Mouse (Mus musculus): ENCODE data around the gene Dyrk4.

Gene Dyrk4

DNA sequence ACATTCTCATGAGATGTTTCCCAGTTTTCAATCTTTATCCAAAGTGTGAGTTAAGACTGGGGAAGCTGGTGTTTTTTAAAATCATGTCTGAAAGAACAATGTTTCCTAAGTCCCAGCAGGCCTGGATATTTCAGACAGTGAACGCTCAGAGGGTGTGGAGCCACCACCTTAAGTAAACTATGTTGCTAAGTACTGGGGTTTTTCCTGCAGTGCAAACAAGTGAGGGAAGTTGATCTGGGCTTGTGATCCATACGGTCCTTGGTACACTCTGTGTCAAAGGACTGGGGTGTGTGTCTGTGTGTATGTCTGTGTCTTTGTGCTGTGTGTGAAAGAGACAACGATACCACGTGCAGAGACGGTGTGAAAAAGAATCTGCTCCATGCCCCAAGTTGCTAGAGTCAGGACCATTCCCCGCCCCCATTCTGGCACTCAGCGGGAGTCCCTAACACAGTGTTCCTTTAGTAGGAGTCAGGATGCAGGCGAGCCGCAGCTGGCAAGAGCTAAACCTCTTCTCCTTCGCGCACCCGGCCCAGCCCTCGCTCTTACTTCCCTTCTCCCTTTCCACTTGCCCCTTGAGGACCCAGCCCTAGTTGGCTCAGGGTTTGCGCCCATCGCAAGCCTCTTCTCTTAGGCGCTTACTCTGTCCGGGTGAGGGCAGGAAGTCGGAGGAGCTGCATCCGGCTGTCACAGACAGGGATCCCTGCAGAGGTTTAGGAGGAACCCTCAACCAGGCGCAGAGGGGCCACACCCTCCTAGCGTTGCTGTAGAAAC is at the start of gene Dyrk4:
Dyrk4 (minus strand) TSS at position 729 of the 771 bp plus-strand sequence.
- DNase-seq (ENCODE audit: low spot score in 2 of 2): no peak

DNA sequence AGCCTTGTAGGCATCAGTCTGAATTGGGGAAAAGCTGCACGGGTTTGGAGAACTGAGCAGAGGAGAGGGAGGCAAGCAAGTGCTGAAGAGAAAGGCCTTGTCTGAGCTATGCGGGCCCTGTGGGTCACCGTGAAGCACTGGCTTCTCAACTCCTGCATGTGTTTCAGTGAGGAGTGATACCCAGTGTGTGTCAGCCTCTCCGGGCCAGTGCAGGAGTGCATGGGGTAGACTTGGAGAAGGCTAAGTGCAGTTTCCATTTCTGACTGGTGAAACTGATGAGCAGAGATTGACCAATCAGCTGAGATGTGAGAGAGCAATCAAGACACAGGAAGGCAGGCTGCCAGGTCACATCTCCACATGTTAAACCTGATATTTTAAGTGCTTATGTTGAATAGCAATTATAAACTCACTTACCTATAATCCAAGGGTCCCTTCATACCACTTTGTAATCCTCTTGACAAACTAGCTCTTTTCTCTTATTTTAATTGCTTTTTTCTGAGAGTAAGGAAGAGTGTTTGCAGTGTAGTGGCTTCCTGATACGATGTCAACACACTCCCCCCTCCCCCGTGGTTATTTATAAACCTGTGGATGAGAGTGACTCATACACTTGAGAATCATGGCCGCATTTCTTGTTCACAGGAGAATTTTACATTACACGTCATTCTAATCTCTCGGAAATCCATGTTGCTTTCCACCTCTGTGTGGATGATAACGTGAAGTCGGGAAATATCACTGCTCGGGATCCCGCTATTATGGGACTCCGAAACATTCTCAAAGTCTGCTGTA is 44.8 kb upstream of the Dyrk4 start:
- DNase-seq (ENCODE audit: low spot score in 2 of 2): peak in 1 of 2 experiments; percentile 12

DNA sequence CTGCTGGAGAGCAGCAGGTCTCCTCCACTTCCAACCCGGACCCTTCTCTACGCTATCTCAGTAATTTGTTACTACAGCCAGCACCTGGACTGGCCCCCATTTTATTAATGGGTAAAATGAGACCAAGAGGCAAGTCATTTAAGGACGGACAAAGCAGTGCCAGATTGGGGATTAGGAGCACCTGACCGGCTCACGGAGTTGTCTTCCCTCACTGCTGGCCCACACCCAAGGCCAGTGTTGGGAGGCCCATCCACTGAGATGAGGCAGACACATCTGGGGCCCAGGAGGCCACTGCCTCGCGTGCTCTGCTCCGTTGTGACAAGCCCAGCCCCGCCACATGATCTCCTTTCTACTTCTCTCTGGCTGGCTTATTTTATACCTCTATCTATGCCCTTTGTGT is 41.8 kb upstream of the Dyrk4 start:
- DNase-seq (ENCODE audit: low spot score in 2 of 2): no peak

DNA sequence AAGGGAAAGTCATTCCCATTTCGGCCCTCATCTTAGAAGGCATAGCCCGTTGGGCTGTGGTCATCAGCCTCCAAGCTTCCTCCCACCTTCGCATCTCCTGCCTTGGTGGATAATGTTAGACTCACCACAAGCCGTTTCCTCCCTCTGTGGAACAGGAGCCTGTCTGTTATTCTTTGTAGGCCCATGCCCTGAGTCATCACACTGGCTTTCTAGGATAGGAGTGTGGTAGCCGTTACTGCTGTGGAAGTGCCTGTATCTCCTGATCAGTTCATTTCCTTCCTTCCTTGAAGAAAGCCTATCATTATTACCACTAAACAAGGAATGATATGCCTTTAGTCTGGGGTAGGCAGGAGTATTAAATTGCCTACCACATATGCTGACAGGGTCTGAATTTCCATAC is 41.1 kb upstream of the Dyrk4 start:
- DNase-seq (ENCODE audit: low spot score in 2 of 2): no peak

DNA sequence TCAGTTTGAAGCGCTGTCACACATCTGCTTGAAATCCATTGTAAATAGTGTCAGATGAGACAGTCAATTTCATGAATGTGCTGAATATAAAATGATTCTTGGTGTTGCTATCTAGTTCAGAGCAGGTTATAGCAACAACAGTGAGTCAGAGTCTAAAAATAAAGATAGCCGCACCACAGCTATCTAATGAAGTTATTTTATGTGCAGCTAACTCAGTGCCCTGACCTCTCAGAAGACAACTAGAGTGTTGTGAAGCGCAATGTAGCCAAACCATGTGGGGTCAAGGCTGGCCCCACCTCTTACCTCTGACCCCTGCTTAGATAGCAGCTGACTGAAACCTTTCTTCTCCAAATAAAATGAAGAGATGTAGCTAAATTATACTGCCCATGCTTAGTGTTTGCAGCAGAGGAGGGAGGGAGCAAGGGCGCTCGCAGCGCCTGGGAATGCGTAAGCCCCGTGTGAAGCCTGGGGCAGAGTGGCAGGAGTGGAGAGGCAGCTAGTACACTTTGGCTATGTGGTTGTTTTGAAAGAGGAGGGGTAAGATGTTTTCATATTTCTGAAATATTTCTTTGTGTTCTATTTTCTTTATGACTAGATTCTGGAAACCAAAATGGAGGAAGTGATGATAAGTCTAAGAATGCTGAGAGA is 39.9 kb upstream of the Dyrk4 start:
- no peak for DNase-seq (ENCODE audit: low spot score in 2 of 2)

DNA sequence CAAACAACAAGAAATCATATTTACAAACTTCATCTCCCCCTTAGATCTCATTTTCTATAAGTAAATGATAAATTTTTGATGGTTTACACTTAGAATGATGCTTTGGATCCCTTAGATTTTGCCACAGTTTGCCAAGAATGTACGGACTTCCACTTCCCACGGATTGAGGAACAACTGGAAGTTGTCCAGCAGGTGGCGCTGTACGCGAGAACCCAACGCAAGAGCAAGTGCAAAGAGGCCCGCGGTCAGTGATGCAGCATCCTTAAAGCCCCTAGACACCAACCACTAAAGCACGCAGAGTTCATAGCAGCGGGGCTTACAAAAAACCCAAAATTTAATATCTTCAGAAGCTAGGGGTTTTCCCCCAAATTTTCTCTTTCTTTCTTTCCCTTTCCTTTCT is 34.1 kb upstream of the Dyrk4 start:
- DNase-seq (ENCODE audit: low spot score in 2 of 2): peak in 1 of 2 experiments; percentile 73

DNA sequence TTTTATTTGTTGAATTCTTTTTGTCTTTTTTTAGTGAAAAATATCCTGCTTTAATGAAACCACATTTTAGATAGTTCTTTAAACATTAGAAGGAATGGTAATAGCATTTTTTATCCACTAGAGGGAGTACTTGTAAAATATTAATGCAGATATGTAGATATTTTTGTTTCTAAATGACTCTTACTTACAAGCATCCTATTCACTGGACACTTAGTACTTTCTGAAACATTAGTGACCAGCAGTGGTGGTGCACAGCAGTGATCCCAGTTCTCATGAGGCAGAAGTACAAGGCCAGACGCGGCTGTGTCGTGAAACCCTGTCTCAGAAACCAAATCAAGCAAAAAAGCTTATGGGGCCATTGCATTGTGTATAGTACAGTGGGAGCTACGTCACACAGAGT is 26.7 kb upstream of the Dyrk4 start:
- DNase-seq (ENCODE audit: low spot score in 2 of 2): no peak

DNA sequence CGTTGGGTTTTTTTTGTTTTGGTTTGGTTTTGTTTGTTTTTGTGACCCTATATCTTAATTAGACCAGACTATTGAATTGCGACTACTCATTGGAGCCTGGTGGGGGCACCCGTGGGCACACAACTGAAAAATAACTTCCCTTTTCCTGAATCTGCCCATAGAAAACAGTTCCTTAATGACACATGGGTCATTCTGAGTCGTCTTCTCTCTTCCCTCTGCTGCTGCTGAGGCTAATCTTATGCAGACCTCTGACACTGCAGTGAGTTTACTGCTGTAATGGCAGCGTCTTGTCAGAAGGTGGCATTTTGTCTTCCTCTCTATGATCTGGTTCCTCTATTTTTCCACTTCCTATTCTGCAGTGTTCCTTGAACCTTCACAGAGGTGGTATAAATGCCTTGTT is 18.8 kb upstream of the Dyrk4 start:
- no peak for DNase-seq (ENCODE audit: low spot score in 2 of 2)

DNA sequence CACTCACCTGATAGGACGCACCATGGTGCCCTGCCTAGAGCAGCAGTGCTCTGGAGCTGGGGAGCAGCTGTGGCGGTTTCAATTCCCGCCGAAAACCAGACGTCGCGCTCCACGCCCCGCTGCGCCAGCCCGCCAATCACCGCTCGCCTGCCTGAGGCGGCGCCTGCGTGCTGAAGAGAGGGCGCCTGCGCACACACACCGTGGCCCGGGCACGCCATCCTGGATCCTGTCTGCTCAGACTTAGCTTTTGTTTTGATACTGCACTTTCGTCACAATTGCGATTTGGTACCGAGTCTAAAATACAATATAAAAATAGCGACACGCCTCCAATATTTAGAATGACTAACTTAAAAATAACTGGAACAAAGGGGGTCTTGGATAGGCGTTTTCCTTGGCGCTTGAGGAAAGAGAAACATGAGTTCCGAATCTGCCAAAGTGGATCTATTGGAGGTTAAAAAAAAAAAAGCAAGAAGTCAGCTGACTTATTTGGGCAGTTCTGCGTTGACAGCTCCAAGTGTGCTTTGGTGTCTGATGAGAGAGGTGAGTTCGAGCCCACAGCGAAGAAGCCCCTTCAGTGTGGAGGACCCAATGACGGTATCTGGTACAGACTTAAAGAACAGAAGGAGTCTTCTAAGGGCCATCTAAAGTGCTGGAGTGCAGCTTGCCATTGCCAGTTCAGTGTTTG is 18.0 kb upstream of the Dyrk4 start, which contains the start of the genes Rad51ap1 and D6Wsu163e:
Rad51ap1 (minus strand) TSS at position 101 of the 685 bp plus-strand sequence.
D6Wsu163e (plus strand) TSS at position 476 of the 685 bp plus-strand sequence.
- DNase-seq (ENCODE audit: low spot score in 2 of 2): peak; percentile 87 to 95

DNA sequence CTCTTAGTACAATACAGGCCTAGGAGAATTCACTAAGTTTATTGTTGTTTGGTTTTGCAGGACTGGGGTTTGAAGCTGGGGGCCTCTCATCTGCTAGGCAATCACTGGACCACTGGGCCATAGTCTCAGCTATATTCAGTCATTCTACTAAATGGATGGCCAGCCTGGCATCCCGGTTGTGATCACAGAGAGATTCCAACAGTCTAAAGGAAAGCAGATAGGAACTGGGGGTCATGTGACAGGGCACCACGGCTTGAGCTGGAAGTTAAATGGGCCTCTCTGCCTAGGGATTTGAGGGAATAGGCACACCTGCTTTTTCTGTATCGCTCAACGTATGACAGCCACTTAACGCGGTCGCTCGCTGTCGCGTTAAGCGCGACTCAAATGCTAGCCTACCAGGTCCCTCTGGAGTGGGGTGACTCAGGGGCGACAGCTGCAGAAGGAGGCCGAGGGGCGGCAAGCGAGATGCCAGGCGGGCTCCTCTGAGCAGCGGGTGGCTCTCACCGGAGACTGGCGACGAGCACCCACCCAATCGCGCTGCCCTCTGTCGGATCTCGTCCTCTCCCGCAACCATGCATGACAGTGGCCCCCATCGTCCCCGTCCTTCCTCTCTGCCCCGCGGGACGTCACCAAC is 17.3 kb upstream of the Dyrk4 start:
- DNase-seq (ENCODE audit: low spot score in 2 of 2): no peak

DNA sequence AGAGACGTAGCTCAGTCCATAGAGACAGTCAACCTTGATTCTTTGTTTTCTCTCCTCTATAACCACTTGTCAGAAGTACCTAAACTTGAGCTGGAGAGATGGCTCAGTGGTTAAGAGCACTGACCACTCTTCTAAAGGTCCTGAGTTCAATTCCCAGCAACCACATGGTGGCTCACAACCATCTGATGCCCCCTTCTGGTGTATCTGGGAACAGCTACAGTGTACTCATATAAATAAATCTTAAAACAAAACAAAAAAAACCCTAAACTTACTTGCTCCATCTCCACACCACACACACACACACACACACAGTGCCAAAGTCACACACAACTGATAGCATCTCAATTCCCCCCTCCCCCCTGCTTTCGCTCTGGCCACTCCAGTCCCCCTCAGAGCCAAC is 16.4 kb upstream of the Dyrk4 start:
- no peak for DNase-seq (ENCODE audit: low spot score in 2 of 2)

DNA sequence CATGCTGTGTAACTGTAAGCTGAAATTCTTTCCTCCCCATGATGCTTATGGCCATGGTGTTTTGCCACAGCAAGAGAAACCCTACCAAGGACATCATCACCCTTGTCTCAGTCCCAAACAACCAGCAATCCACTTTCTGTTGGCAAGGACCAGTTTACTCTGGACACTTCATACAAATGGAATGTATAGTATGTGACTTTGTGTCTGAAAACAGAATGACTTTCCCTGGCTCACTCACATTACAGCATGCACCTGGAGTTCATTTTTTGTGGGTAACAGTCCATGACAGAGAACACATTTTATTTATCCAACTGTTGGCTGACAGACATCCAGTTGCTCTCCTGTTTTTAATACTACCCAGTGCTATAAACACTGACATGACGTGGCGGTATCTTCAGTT is 11.3 kb upstream of the Dyrk4 start:
- DNase-seq (ENCODE audit: low spot score in 2 of 2): no peak

DNA sequence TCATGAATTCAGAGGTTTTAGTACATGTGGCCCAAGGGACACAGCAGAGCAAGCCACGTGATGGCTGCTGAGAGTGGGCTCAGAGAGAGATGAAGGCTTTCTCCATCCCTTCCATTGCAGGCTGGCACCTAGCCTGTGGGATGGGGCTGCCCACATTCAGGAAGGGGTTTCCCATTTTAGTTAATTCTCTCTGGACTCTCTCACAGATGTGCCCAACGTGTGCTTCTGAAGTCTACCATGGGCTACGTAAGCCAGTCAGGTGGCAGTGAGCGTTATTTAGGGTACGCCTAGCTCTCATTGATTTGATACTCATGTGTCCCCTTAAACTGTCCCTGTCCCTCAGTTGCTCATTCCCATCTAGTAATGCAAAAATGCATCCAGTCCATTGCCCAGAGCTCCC is 6.7 kb downstream of the Dyrk4 start:
- no peak for DNase-seq (ENCODE audit: low spot score in 2 of 2)

DNA sequence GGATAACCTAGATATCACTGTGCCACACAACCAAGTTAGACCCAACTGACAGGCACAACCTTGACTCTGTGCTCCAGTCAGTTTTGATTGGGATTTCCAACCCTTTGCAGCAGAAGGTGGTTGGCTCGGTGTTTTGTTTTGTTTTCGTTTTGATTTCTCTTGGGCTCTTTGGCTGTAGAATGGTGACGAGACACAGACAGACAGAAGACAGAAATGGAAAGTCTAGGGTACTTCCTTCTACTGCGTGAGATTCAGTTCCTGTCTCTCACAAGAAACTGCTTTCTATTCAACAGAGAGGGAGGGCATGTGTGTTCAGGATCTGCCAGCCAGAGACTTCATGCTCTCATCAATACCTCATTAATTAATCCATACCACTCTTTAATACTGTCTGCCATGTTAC is 10.9 kb downstream of the Dyrk4 start:
- peak; percentile 8 to 13 for DNase-seq (ENCODE audit: low spot score in 2 of 2)

DNA sequence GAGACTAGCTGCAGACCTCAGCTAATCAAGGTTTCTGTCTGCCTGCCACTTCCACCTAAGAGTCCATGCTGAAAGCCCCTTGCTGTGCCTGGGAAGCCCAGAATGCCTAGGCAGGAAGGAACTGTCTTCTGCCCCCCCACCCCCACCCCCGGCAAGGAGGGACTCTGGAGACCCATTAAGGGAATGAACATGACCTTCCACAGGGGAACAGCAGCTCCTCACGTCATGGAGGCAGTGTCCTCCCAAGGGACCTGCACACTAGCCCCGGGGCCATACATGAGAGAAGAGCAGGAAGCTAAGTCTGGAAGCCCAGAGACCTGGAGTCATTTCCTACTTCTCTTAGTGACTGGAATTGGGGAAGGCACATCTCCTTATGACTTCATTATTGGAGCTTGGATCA is 13.8 kb downstream of the Dyrk4 start:
- DNase-seq (ENCODE audit: low spot score in 2 of 2): no peak

DNA sequence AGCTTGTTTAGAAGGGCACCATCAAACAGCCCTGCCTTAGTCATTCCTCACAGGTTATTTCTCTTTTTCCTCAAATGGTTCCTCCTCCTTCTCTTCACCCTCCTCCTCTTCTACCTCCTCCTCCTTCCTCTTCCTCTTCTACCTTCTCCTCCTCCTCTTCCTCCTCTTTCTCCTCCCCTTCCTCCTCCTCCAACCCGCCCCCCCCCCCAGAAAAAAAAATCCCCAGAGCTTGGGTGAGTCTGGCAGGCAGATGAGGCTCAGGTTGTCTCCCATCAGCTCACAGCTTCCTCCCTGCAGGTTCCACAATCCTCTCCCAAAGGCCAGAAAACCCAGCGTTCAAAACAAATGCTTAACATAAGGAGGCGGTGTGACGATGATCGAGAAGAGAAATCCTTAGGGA is 14.3 kb downstream of the Dyrk4 start:
- no peak for DNase-seq (ENCODE audit: low spot score in 2 of 2)

DNA sequence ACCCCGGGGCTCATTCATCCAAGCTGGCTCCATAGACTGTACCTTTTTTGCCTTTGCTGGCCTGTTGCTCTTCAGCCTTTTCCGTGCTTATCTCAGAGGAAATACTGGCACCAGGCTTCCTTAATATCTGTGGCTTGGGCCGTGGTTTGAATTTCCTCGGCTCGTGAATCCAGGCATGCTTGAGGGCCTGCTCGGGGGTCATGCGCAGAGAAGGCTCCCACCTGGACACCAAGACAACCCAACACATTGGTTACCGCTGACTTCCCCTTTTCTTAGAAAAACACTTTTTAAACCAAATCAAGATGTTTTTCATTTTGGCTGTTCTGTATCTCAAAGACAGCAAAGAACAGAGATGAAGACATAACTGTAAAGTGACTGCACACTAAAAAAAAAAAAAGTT is 44.5 kb downstream of the Dyrk4 start:
- no peak for DNase-seq (ENCODE audit: low spot score in 2 of 2)

DNA sequence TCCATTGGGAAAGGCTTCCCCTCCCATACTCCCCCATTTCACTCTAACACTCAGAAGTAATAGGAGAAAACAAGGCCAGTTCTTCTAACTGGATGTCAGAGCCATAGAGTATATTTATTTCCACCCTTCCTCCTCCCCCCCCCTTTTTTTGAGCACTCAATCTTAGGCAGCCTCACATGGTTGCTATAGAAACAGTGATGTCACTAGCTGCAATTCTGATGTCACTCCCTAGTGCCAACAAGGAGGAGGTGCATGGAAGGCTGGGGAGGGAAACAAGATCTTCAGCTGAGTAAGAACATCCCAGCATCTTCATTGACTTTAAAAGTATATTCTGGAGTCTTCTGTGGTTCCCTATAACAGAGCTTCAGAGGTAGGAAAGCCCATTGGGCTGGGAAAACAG is 68.8 kb downstream of the Dyrk4 start, which contains the start of gene Akap3:
Akap3 (plus strand) TSS at position 218 of the 400 bp plus-strand sequence.
- no peak for DNase-seq (ENCODE audit: low spot score in 2 of 2)

DNA sequence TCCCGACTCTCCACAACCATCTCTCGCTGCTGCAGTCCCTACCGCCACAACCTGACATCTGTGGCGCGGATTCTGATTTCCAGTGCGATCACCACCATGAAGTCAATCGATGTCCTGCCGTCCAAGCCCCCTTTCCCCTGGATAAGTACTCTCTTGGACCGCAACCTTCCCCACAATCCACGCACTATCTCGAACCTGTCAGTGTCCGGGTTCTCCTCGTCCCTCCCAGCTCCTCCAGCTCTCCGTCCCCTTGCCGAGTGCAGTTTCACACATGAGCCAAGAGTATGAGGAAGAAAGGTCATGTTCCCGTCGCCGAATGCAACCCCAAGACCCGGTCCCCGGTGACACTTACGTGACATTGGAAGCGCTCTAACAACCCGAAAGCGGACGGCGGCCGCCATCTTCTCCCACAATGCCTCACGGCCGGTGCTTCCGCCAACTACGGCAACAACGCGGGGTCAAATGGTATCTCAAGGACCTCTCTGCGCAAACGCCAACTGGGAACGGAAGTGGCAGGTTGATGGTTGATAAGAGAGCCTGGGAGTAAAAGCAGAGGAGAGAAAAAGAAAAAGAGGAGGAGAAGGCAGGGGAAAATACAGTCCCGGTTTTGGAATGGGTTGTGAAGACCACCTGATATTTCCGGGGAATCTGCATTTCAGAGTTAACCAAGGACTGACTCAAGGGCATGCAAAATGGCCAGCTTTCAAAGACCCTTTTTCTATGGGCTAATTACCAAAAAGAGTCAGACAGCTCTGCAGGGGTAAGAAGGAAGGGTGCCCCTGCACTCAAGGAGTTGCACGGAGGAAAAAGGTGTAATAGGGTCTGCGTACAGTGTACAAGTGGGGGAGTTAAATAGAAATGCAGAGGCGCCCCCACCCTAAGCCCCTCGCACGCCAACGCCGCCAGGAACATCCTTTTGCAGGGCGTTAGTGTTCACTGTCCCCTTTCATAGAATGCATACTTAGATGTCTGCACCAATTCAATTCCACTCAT is 72.6 kb downstream of the Dyrk4 start, which contains the start of gene Ndufa9:
Ndufa9 (minus strand) TSS at position 425 of the 993 bp plus-strand sequence.
- DNase-seq (ENCODE audit: low spot score in 2 of 2): peak; percentile 80 to 96

DNA sequence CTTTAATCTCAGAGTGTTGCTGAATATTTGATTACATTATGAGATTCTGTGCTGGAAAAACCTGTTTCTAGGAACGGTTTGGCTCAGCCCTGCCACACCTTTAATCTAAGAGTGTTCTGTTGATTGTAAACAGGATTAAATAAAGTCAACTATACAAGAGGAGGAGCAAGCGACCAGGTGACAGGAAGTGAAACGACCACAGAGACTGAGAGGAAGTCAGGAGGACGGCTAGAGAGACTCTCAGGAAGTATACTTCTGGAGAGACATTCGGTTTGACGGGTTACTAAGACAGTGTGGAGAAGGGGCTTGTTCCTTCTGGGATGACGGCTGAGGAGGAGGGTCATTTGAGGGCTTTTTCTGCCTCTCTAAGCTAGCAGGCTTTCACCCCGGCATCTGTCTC is 85.0 kb downstream of the Dyrk4 start:
- DNase-seq (ENCODE audit: low spot score in 2 of 2): no peak

All from left cerebral cortex, adult 9 months (tissue).